Mouse (Mus musculus) heart, embryonic 10.5 days (tissue): ENCODE data around the gene Apol8. TPM values are rescaled to one million over a fixed set of nuclear protein-coding genes. Genes with fewer than 3 reads are reported as not detected.
"Not testable (repeated sequence)": the region's sequence is repeated elsewhere in the genome, so short reads cannot be mapped to it uniquely, and the experiment has no call there.

Experiments used
- DNase-seq: peaks from one replicate; pipeline ENCODE4 v3.0.0-alpha.2; 2017; ENCODE audit warnings: low spot score
- H3K27ac ChIP-seq: fragments of 300-500 bp; sonication (generic); 2 replicates; pipeline ENCODE4 v1.5.1; 2016; ENCODE audit warnings: mild to moderate bottlenecking
- H3K27me3 ChIP-seq: fragments of 300-500 bp; sonication (generic); 2 replicates; pipeline ENCODE4 v1.6.1; 2016; ENCODE audit warnings: mild to moderate bottlenecking; ENCODE audit not compliant: poor library complexity, insufficient read depth, severe bottlenecking
- H3K36me3 ChIP-seq: fragments of 300-500 bp; sonication (generic); 2 replicates; pipeline ENCODE4 v1.6.1; 2016; ENCODE audit warnings: mild to moderate bottlenecking, moderate library complexity
- H3K4me1 ChIP-seq: fragments of 300-500 bp; sonication (generic); 2 replicates; pipeline ENCODE4 v1.6.1; 2016; ENCODE audit warnings: mild to moderate bottlenecking
- H3K4me3 ChIP-seq: fragments of 300-500 bp; sonication (generic); 2 replicates; pipeline ENCODE4 v1.5.1; 2016; ENCODE audit warnings: mild to moderate bottlenecking, moderate library complexity
- H3K9me3 ChIP-seq: fragments of 300-500 bp; sonication (generic); 2 replicates; pipeline ENCODE4 v1.6.1; 2016; ENCODE audit warnings: mild to moderate bottlenecking, moderate library complexity
- WGBS: fragments of 180-500 bp; shearing (Covaris S2); methylation state at CpG from one replicate; pipeline ENCODE4 v1.1.7; 2016; 5-methylcytosine and 5-hydroxymethylcytosine counted together
- polyA plus RNA-seq: library from polyadenylated mRNA; unstranded; fragments of >200 nt; fragmentation: Nextera tagmentation; extraction: Ambion mirVana; gene quantifications from 2 replicates; pipeline ENCODE4 v1.2.1, GENCODE M21; 2016

Apol8 gene
- polyA plus RNA-seq, 1 experiment from 2014 or later: 0.16 TPM

DNA sequence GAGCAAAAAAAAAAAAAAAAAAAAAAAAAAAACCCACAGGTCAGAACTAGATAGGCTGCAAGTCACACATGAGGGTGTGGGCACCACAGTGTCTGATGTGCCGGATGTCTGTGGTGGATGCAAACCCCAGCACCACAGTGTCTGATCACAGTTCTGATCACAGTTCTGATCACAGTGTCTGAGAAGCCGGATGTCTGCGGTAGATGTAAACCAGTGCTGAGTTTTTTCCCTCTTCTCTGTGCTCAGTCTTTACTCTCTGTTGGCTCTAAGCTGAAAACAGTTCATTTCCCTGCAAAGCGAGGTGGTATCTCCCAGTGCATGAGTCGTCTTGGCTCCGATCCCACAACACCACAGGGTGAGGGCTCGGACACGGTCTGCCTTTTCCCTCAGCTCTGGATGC lies 23.4 kb downstream of the Apol8 start:
- not testable (repeated sequence) for H3K36me3 ChIP-seq, H3K9me3 ChIP-seq, H3K4me3 ChIP-seq, H3K27ac ChIP-seq, H3K27me3 ChIP-seq
- DNase-seq: peak; percentile 62
- 60% methylated on average over 8 of the region's 8 CpGs for WGBS
- peaks cover 11% of the 10 kb centered on the region; the same call in 1 of the 2 replicates for H3K4me1 ChIP-seq

- 72% methylated on average over 10 of the region's 10 CpGs for WGBS
- H3K9me3 ChIP-seq, H3K4me3 ChIP-seq: not testable (repeated sequence)
Observed at GRCm38 (mm10) chr15:77732851-77733250, 24.0 kb downstream of the Apol8 start.

GRCm38 (mm10) chr15:77731605-77732004 lies 25.2 kb downstream of the Apol8 start:
- peak; percentile 61 for DNase-seq
- no peaks in the 10 kb centered on the region for H3K36me3 ChIP-seq
- H3K4me1 ChIP-seq: peaks cover 9% of the 10 kb centered on the region; the same call in 1 of the 2 replicates
- no peak overlapping the region for H3K27ac ChIP-seq
- H3K4me3 ChIP-seq: no peak overlapping the region
- peaks cover 5% of the 10 kb centered on the region; the same call in 1 of the 2 replicates for H3K27me3 ChIP-seq
- 81% methylated on average over 5 of the region's 5 CpGs for WGBS
- H3K9me3 ChIP-seq: no peaks in the 10 kb centered on the region

More at GRCm38 (mm10) chr15:77732851-77733250, 24.0 kb downstream of the Apol8 start:
- not testable (repeated sequence) for DNase-seq, H3K36me3 ChIP-seq, H3K27ac ChIP-seq, H3K27me3 ChIP-seq
- peaks cover 11% of the 10 kb centered on the region; the same call in 1 of the 2 replicates for H3K4me1 ChIP-seq

- not testable (repeated sequence) for H3K4me1 ChIP-seq, H3K27ac ChIP-seq, H3K36me3 ChIP-seq, DNase-seq, H3K9me3 ChIP-seq, H3K4me3 ChIP-seq, H3K27me3 ChIP-seq
- WGBS: 67% methylated on average over 1 of the region's 4 CpGs
Observed at GRCm38 (mm10) chr15:77728739-77729138, 28.1 kb downstream of the Apol8 start, which contains the start of gene Apol9b. Gene Apol9b, plus strand, starts transcription at chr15:77729039.

- not testable (repeated sequence) for H3K27ac ChIP-seq, H3K4me3 ChIP-seq, H3K9me3 ChIP-seq, H3K4me1 ChIP-seq, H3K27me3 ChIP-seq, H3K36me3 ChIP-seq
- WGBS: 87% methylated on average over 3 of the region's 3 CpGs
- peak; percentile 53 for DNase-seq
Observed at GRCm38 (mm10) chr15:77727745-77728144, 29.1 kb downstream of the Apol8 start.

DNA sequence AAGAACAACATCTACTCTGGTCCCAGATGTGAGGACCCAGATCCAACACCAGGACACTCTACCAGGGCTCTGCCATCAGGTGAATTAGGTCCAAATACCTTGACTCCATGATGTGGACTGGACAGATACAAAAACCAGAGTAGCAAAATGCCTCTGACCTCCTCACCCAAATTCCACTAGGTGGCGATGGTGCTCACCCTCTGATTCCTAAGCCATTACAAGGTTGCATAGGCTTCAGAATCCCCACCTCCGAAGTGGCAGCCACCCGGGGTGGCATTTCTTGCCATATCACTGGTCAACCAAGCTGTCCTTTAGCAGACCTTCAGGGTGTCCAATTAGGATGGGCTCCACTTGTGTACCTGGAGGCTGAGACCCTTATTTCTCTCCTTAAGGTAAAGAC lies 29.7 kb downstream of the Apol8 start:
- 9% methylated on average over 3 of the region's 3 CpGs for WGBS
- H3K27ac ChIP-seq, H3K4me1 ChIP-seq, H3K27me3 ChIP-seq, H3K9me3 ChIP-seq, H3K36me3 ChIP-seq, H3K4me3 ChIP-seq: not testable (repeated sequence)
- DNase-seq: peak; percentile 63

DNA sequence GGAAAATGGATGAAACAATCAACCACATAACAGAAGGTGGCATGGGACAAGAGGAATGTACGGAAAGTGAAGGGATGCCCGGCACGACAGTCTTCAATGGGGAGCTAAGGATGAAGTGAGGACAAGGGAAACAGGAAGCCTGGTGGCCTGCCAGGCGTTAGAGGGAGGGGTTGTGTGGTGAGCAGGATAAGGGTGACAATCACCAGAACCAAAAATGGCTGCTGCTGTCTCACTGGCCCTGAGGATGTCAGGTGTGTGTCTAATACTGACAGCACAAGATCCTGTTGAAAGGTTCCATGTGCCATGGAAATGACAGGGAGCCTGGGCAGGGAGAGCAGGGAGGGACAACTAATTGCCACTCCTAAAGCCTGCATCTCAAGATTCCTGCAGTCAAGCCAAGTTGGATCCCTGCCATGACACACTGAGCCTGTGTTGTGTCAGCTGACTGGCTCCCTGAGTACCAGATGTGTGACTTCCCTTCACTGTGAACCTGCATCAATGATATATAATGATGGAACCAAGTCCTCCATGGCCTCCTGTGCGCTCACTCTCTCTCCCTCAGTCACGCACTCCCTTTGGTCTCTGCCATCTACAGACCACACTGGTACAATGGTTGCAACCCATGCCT lies 31.3 kb downstream of the Apol8 start:
- WGBS: 45% methylated on average over 6 of the region's 6 CpGs
- H3K27ac ChIP-seq, H3K36me3 ChIP-seq, H3K4me1 ChIP-seq, H3K4me3 ChIP-seq, H3K9me3 ChIP-seq, H3K27me3 ChIP-seq: not testable (repeated sequence)
- peak; percentile 54 for DNase-seq

- H3K27ac ChIP-seq, H3K9me3 ChIP-seq, H3K27me3 ChIP-seq, H3K4me3 ChIP-seq, DNase-seq, H3K4me1 ChIP-seq, H3K36me3 ChIP-seq: not testable (repeated sequence)
- 23% methylated on average over 3 of the region's 10 CpGs for WGBS
Observed at GRCm38 (mm10) chr15:77724208-77724911, 32.4 kb downstream of the Apol8 start.

GRCm38 (mm10) chr15:77721509-77721908 lies 35.3 kb downstream of the Apol8 start:
- H3K4me3 ChIP-seq, H3K9me3 ChIP-seq, H3K27me3 ChIP-seq, H3K4me1 ChIP-seq, DNase-seq, H3K27ac ChIP-seq, H3K36me3 ChIP-seq: not testable (repeated sequence)
- WGBS: no CpG with 5 or more reads among the region's 3 CpGs

DNA sequence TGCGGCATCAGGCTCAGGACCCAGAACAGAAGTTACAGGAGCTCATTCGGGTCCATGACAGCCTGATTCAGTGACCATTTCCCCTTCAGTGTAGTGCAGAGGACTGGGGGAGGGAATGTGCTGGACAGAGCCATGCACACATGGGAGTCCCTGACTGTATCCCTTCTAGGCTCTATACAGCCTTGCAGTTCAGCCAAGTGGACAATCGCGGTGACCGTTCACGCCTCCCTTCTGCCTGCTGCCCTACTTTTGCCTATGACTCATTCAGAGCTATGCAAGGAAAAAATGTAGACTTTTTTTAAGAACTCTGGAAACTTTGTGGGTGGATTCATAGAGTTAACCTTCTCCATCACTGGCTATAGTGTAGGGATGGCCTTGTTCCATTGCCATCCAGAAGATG lies 38.6 kb downstream of the Apol8 start:
- H3K36me3 ChIP-seq, H3K27me3 ChIP-seq, H3K4me3 ChIP-seq, H3K4me1 ChIP-seq, DNase-seq, H3K9me3 ChIP-seq, H3K27ac ChIP-seq: not testable (repeated sequence)
- 67% methylated on average over 4 of the region's 6 CpGs for WGBS

DNA sequence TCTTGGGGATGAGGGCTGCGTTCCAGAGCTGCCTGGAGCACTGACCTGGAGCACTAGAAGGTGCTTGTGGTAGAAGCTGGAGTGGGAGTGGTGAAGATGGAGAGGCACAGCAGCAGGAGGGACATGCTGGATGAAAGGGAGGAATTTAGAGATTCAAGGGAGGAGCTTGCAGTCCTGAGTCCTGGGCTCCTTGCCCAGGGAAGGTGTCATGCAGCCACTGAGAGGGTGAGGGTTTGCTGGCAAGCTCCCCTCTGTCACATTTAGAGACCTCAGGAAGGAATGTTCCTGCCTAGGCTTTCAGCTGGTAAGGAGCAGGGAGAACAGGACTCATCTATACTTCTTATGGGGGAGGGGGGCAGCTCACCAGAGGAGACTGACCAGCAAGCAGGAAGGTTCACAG lies 47.9 kb downstream of the Apol8 start:
- H3K27me3 ChIP-seq, H3K4me3 ChIP-seq, H3K36me3 ChIP-seq, H3K27ac ChIP-seq, H3K9me3 ChIP-seq, H3K4me1 ChIP-seq: not testable (repeated sequence)
- peak; percentile 10 for DNase-seq
- WGBS: 29% methylated on average over 1 of the region's 1 CpGs

- not testable (repeated sequence) for H3K4me1 ChIP-seq, H3K27ac ChIP-seq, H3K27me3 ChIP-seq, H3K4me3 ChIP-seq, H3K36me3 ChIP-seq, H3K9me3 ChIP-seq
- peak; percentile 13 for DNase-seq
- 84% methylated on average over 3 of the region's 3 CpGs for WGBS
Observed at GRCm38 (mm10) chr15:77705306-77705705, 51.5 kb downstream of the Apol8 start.

DNA sequence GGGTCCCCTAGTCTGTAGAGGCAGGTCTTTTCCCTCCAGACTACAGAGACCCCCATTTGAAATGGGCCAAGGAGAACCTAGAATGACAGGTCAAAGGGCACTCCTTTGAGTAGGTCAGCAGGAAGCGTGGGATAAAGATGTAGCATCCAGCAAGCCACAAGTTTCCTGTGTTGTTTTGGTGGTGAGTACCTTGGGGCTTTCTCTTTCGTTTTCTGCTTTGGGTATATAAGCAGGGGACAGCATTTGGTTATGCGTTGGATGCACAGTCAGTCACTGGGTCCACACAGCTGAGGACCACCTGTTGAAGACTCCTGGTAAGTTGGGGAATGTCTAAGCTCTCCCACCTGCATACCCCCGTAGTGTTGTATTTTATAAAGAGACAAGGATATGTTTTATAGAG lies 58.1 kb downstream of the Apol8 start, which contains the start of gene Apol7e:
TSS of gene Apol7e (plus strand) at position 202 of the 400 bp plus-strand sequence.
- not testable (repeated sequence) for H3K4me3 ChIP-seq, H3K27me3 ChIP-seq, DNase-seq, H3K9me3 ChIP-seq, H3K36me3 ChIP-seq, H3K4me1 ChIP-seq, H3K27ac ChIP-seq
- WGBS: 74% methylated on average over 4 of the region's 4 CpGs
